In genomic region chr12:111494931-111495330, GRCm38 (mm10) we compare ENCODE assay signal across 36 mouse cellular contexts. TPM values are rescaled to one million over a fixed set of nuclear protein-coding genes. Genes with fewer than 3 reads are reported as not detected.
"Had no signal": no experiment of that assay in that cellular context is flagged by ENCODE, and none has a peak within 500 bp of the region (broad histone marks: within the 10 kb centered on the region; RNA-seq: fewer than 3 reads in every experiment).

No protein-coding gene starts in this region.

- H3K4me2 ChIP-seq: heart, embryonic 11.5 days; heart, embryonic 12.5 days; heart, embryonic 13.5 days; heart, embryonic 15.5 days; hindbrain, embryonic 12.5 days; hindbrain, embryonic 13.5 days; hindbrain, embryonic 14.5 days; hindbrain, embryonic 15.5 days; intestine, embryonic 15.5 days; kidney, embryonic 15.5 days had no signal

- DNase-seq: heart, postnatal 10 days; heart, postnatal 14 days; heart, postnatal 36 days; heart, postnatal 4 days; kidney, adult 11 months; kidney, adult 18-20 months; kidney, adult 2 months; kidney, adult 8-10 months; kidney, adult 9 months; kidney, postnatal 10 days; kidney, postnatal 14 days; kidney, postnatal 25 days; kidney, postnatal 36 days; kidney, postnatal 4 days; layer of hippocampus, adult 9-11 months; layer of hippocampus, postnatal 36 days had no signal

- H3K36me3 ChIP-seq: heart, embryonic 10.5 days; heart, embryonic 12.5 days; heart, embryonic 13.5 days; heart, embryonic 15.5 days; hindbrain, embryonic 10.5 days; hindbrain, embryonic 12.5 days; hindbrain, embryonic 13.5 days; hindbrain, embryonic 15.5 days; intestine, embryonic 15.5 days; kidney, embryonic 15.5 days had no signal

- H3K27me3 ChIP-seq: hindbrain, embryonic 12.5 days; hindbrain, embryonic 15.5 days; intestine, embryonic 15.5 days had no signal

- H3K9ac ChIP-seq: heart, embryonic 12.5 days; heart, embryonic 13.5 days; heart, embryonic 15.5 days; hindbrain, embryonic 12.5 days; hindbrain, embryonic 13.5 days; hindbrain, embryonic 14.5 days; hindbrain, embryonic 15.5 days; intestine, embryonic 15.5 days; kidney, embryonic 15.5 days had no signal

- H3K27ac ChIP-seq: heart, embryonic 10.5 days; heart, embryonic 13.5 days; heart, embryonic 15.5 days; hindbrain, embryonic 10.5 days; hindbrain, embryonic 12.5 days; hindbrain, embryonic 13.5 days; hindbrain, embryonic 14.5 days; hindbrain, embryonic 15.5 days; hindbrain, postnatal 0 days; intestine, embryonic 15.5 days; kidney, embryonic 15.5 days; kidney, postnatal 0 days; layer of hippocampus, adult 2 months had no signal

- H3K4me3 ChIP-seq: heart, embryonic 10.5 days; heart, embryonic 12.5 days; heart, embryonic 13.5 days; heart, embryonic 15.5 days; hindbrain, embryonic 10.5 days; hindbrain, embryonic 12.5 days; hindbrain, embryonic 13.5 days; hindbrain, embryonic 15.5 days; intestine, embryonic 15.5 days; kidney, embryonic 15.5 days; layer of hippocampus, adult 2 months had no signal

- H3K4me1 ChIP-seq: heart, embryonic 10.5 days; heart, embryonic 12.5 days; heart, embryonic 13.5 days; heart, embryonic 15.5 days; hindbrain, embryonic 13.5 days; hindbrain, embryonic 15.5 days; intestine, embryonic 15.5 days had no signal

- ATAC-seq: hindbrain, embryonic 16.5 days; hindbrain, postnatal 0 days; inflammation-experienced regulatory T-cells, adult 6 months; intestine, embryonic 15.5 days; intestine, embryonic 16.5 days; intestine, postnatal 0 days had no signal

- H3K9me3 ChIP-seq: heart, embryonic 10.5 days; heart, embryonic 12.5 days; heart, embryonic 13.5 days; heart, embryonic 15.5 days; hindbrain, embryonic 10.5 days; hindbrain, embryonic 12.5 days; hindbrain, embryonic 13.5 days; hindbrain, embryonic 15.5 days; intestine, embryonic 15.5 days; kidney, embryonic 15.5 days had no signal

RNA-seq across cellular contexts. Expression of gene Gm266, which starts 9.3 kb away (rescaled TPM):
- total RNA-seq: hematopoietic stem cell, adult 5-6 weeks had no signal
- polyA plus RNA-seq: inflammation-experienced regulatory T-cells, adult 6 months had no signal

RNA-seq across cellular contexts. Expression of gene Tnfaip2, which starts 52.7 kb away (rescaled TPM):
- polyA plus RNA-seq: inflammation-experienced regulatory T-cells, adult 6 months had no signal
